Mouse (Mus musculus): ENCODE results near the gene Icam4.

DNA sequence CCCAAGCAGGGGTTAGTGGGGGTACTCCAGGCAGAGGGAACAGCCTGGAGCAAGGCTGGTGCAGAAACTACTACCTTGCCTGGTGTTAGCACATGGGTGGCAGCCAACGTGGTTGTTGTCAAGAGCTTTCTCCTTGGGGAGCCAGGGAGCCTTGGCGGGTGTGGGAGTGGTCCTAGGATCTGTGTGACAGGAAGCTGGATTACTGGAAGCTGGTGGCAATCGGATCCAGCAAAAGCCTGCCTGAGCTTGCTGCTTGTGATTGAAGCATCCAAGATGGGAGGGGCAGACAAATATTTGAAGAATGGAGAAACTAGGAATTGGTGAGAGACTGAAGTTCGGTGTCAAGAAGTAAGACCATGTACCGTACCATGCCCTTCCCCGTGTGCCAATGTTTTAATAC, 6.9 kb upstream of the Icam4 start:
- TF ChIP-seq CTCF (IDR thresholded peaks at IDR 0.05; ENCODE audit: low read depth) (no peak), EP300 (optimal IDR thresholded peaks at IDR 0.05) (no peak)
